Mouse (Mus musculus) ES-E14 (cell line): ENCODE results near the gene Amotl2. TPM values are rescaled to one million over a fixed set of nuclear protein-coding genes. Genes with fewer than 3 reads are reported as not detected.

Experiments
- DNase-seq: peaks from one replicate; pipeline ENCODE4 v3.0.0-alpha.2; 2013; ENCODE audit warnings: low read depth, low spot score
- H3K27ac ChIP-seq: 2 replicates; pipeline ENCODE4 v1.5.1; 2012; ENCODE audit warnings: low read depth, mild to moderate bottlenecking, low read length, moderate library complexity, mixed read lengths; ENCODE audit not compliant: poor library complexity, insufficient read depth, severe bottlenecking
- H3K36me3 ChIP-seq: 2 replicates; pipeline ENCODE4 v1.6.1; 2012; ENCODE audit warnings: mild to moderate bottlenecking, low read length, moderate library complexity, mixed read lengths; ENCODE audit not compliant: control insufficient read depth, poor library complexity, insufficient read depth, severe bottlenecking
- H3K4me1 ChIP-seq, 2 experiments: fragments of 150-350 bp in 1 of 2; sonication (generic) in 1 of 2; 2 replicates each; pipeline ENCODE4 v1.6.1; 2012; ENCODE audit warnings: low read length in 2 of 2, mild to moderate bottlenecking in 1 of 2, mixed read lengths in 1 of 2; ENCODE audit not compliant: control insufficient read depth in 2 of 2, insufficient read depth in 2 of 2, poor library complexity in 1 of 2
- H3K4me3 ChIP-seq, 2 experiments: fragments of 150-350 bp in 1 of 2; sonication (generic) in 1 of 2; 2 replicates each; pipeline ENCODE4 v1.5.1; 2012; ENCODE audit warnings: low read length in 2 of 2, low read depth in 1 of 2, mild to moderate bottlenecking in 1 of 2, mixed read lengths in 1 of 2; ENCODE audit not compliant: insufficient read depth in 1 of 2, poor library complexity in 1 of 2, severe bottlenecking in 1 of 2
- H3K9ac ChIP-seq: 2 replicates; pipeline ENCODE4 v1.6.1; 2012; ENCODE audit warnings: low read depth, mild to moderate bottlenecking, low read length, mixed read lengths; ENCODE audit not compliant: poor library complexity, insufficient read depth, severe bottlenecking
- H3K9me3 ChIP-seq: fragments of 150-350 bp; sonication (generic); 2 replicates; pipeline ENCODE4 v1.6.1; 2012; ENCODE audit warnings: low read depth, mild to moderate bottlenecking, low read length; ENCODE audit not compliant: control insufficient read depth, insufficient read depth
- CHD2 ChIP-seq: IDR thresholded peaks from 2 replicates; pipeline ENCODE4 v1.6.1; 2014; ENCODE audit warnings: mild to moderate bottlenecking, low read depth, low read length, inconsistent platforms
- HCFC1 ChIP-seq: IDR thresholded peaks from 2 replicates; pipeline ENCODE4 v1.6.1; 2012; ENCODE audit warnings: low read length, inconsistent platforms, borderline replicate concordance; ENCODE audit not compliant: insufficient read depth
- MAFK ChIP-seq: IDR thresholded peaks from 2 replicates; pipeline ENCODE4 v1.6.1; 2014; ENCODE audit warnings: mild to moderate bottlenecking, low read depth, low read length, inconsistent platforms; ENCODE audit not compliant: insufficient read depth
- ZC3H11A ChIP-seq: IDR thresholded peaks from 2 replicates; pipeline ENCODE4 v1.6.1; 2012; ENCODE audit warnings: low read depth, mild to moderate bottlenecking, inconsistent platforms, low read length, borderline replicate concordance
- ZNF384 ChIP-seq: IDR thresholded peaks from 2 replicates; pipeline ENCODE4 v1.6.1; 2012; ENCODE audit warnings: low read depth, low read length, inconsistent platforms
- in situ Hi-C, 2 experiments: fragments of 600-800 bp; cut with MboI; formaldehyde crosslinking; loops; one replicate each; pipeline ENCODE4 v1.15.1; 2025; ENCODE audit warnings: low sequenced_read_pairs in 2 of 2, inconsistent platforms in 1 of 2; ENCODE audit not compliant: unreplicated experiment in 2 of 2
- total RNA-seq: library from RNA; depleted of rRNA; stranded (reverse); fragments of 300-350 nt; gene quantifications from 2 replicates; pipeline ENCODE4 v1.2.3, GENCODE M21; 2012

Gene Amotl2
- total RNA-seq, 1 experiment = 161 TPM

DNA sequence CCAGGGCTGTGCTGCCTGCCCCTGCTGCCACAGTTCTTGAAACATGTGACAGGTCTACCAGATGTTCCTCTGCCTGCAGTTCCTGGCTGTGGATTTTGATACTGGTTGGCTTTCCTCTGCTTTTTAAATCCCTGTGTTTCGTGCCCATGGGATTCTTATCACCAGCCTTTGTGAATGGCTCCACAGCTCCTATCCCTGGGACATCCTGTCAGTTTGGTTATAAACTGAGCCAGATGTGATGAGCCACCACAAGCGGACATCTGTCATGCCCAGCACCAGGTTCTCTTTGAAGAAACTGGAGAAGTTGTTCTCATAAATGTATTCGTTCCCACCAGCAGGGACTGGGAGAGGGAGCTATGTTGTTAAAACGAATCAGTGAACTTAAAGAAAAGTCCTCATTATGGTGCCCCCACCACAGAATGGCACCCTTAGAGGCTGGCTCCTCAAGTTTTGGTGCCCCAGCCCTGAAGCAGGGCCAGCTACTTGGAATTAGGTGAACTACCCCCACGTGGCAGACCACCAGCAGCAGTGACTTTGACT lies 15.9 kb downstream of the Amotl2 start:
- peaks cover 55% of the 10 kb centered on the region for H3K36me3 ChIP-seq
- no peak for DNase-seq
- no peak overlapping the region for H3K27ac ChIP-seq
- in situ Hi-C loops = no loop called here
- no peak for TF ChIP-seq ZNF384
- no peak for TF ChIP-seq MAFK
- TF ChIP-seq CHD2 = no peak
- no peak for TF ChIP-seq HCFC1
- TF ChIP-seq ZC3H11A = no peak
- H3K9me3 ChIP-seq = no peaks in the 10 kb centered on the region
- no peak overlapping the region for H3K4me3 ChIP-seq
- H3K4me1 ChIP-seq = peaks cover 3 to 22% of the 10 kb centered on the region in 2 experiments; a peak in 2 of 4 replicates
- H3K9ac ChIP-seq = no peak overlapping the region

DNA sequence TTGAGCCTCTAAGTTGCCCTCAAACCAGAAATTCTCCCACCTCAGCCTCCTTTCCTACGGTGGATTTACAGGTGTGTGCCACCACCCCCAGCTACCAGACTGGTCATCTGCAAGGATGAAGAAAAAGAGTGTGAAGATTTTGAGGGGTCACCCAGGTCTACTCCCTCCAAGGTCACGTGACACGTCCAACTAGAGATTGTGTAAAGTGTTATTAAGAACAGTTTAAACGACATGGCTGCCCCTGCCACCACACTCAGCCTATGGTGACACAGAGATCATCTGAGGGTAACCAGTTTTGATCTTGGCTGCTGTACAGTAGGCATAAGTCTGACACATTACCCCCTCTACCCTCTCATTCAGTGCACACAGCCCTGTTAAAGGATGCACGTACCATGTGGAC lies 17.0 kb downstream of the Amotl2 start:
- TF ChIP-seq ZNF384 = no peak
- TF ChIP-seq CHD2 = peak; percentile 25; the same call in 1 of the 2 replicates

DNA sequence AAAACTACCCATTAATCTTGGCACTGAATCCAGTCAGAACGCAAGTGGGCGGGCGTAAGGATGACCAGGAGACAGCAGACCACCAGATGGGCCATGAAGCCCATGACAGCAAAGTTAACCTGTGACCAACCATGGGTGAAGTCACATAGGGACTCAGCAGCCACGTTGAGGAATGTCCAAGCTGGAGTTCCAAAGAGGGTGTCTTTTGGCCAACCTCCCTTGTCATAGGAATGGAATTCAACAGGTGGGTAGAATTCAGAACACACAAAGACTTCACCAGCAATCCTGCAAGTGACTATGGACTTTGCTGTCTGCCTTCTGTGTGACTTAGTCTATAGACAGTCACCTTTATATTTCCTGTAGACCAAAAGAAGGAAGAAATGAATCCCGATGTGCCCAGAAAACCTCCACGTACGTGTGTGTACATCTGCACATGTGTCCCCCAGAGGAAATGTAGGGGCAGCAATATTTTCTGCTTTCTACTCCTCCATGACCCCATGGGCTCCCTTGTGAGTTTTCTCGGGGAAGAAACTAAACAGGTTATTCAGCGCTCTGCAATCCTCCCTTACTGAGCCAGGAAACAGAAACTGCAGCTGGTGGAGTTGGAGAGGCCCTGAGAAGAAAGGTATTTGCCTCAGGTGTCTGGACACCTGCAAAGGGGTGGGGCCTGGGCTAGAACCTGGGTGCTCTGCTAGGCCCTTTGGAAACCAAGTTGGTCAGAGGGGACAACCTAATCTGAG lies 17.7 kb downstream of the Amotl2 start:
- in situ Hi-C loops = no loop called here
- DNase-seq = no peak
- no peak overlapping the region for H3K4me3 ChIP-seq
- no peak for TF ChIP-seq ZNF384
- no peak for TF ChIP-seq MAFK
- no peak for TF ChIP-seq ZC3H11A
- no peak for TF ChIP-seq HCFC1
- H3K9me3 ChIP-seq = no peaks in the 10 kb centered on the region
- H3K9ac ChIP-seq = no peak overlapping the region
- peaks cover 40% of the 10 kb centered on the region for H3K36me3 ChIP-seq
- no peak overlapping the region; the same call in 1 of the 2 replicates for H3K27ac ChIP-seq
- peaks cover 0 to 10% of the 10 kb centered on the region in 2 experiments; a peak in 2 of 4 replicates for H3K4me1 ChIP-seq

More for the DNA sequence above, 17.0 kb downstream of the Amotl2 start:
- DNase-seq = no peak
- Histone ChIP-seq H3K4me1 (peaks cover 2 to 13% of the 10 kb centered on the region in 2 experiments; a peak in 2 of 4 replicates), H3K4me3 (no peak overlapping the region), H3K9ac (no peak overlapping the region), H3K36me3 (peaks cover 45% of the 10 kb centered on the region), H3K27ac (no peak overlapping the region), H3K9me3 (no peaks in the 10 kb centered on the region)
- in situ Hi-C loops = no loop called here

DNA sequence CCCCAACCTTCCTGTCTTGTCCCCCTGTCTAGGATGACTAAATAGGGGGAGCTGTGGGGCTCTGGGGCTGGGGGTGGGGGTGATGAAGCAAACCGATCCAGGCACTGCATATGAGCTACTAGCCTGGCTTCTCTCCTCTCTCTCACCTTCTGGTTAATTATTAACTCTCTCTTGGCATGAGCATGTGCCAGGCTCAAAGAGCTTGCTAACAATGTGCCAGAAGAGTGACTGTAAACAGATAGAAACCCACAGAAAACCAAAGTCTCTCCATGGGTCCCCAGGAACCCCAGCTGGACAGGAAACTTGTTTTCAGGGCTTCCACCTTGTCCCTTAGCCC lies 18.2 kb downstream of the Amotl2 start:
- Histone ChIP-seq H3K27ac (no peak overlapping the region), H3K9me3 (no peaks in the 10 kb centered on the region), H3K36me3 (peaks cover 34% of the 10 kb centered on the region), H3K9ac (no peak overlapping the region), H3K4me3 (no peak overlapping the region), H3K4me1 (peaks cover 0 to 6% of the 10 kb centered on the region in 2 experiments; a peak in 2 of 4 replicates)
- TF ChIP-seq ZNF384 = no peak
- no peak for TF ChIP-seq ZC3H11A
- TF ChIP-seq CHD2 = no peak
- TF ChIP-seq MAFK = no peak
- TF ChIP-seq HCFC1 = no peak
- in situ Hi-C loops = no loop called here
- no peak for DNase-seq
